Mouse (Mus musculus): ENCODE results near the gene Srcap. TPM values are rescaled to one million over a fixed set of nuclear protein-coding genes. Genes with fewer than 3 reads are reported as not detected.
"Not testable (repeated sequence)": the region's sequence is repeated elsewhere in the genome, so short reads cannot be mapped to it uniquely, and the experiment has no call there.

The Srcap gene
- polyA plus RNA-seq, 1 experiment from 2014 or later: 27.7 TPM

DNA sequence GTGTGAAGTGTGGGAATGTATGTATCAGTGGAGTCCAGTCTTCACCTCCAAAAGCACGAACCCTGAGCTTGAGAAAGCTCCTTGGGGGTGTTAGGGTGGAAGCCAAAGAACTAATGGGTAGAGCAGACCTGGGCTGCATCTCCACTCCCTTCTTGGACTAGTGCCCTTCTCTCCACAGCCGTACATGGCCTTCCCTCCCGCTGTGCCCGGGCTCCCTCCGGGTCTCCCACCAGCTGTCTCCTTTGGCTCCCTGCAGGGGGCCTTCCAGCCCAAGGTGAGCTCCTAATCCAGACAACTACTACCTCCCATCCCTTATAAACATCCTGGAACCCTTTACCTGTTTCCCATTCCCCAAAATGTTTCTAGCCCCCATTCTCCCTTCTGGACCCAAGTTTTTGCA is 26.4 kb upstream of the Srcap start:
- 78% methylated on average over 5 of the region's 5 CpGs for WGBS
- ATAC-seq (replicated peaks; ENCODE audit: extremely low read depth, insufficient read depth, low FRiP score): no peak

DNA sequence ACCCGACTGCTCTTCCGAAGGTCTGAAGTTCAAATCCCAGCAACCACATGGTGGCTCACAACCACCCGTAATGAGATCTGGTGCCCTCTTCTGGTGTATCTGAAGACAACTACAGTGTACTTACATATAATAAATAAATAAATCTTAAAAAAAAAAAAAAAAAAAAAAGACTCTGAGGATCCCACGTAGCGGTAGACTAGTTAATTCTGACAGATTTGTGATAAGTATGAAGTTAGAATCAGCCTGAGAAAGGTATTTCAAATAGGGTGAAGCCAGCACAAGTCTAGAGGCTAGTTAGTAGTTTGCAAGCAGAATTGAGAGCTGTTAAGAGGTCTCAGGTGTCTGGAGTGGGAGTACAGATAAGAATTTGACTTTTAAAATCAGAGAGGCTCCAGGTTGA is 23.4 kb upstream of the Srcap start:
- not testable (repeated sequence) for H3K9me3 ChIP-seq (replicated peaks; ENCODE audit: control insufficient read depth, low read length); H3K27ac ChIP-seq (ENCODE audit: low read length); ATAC-seq (replicated peaks; ENCODE audit: extremely low read depth, insufficient read depth, low FRiP score); H3K4me3 ChIP-seq (ENCODE audit: low read length); H3K27me3 ChIP-seq (ENCODE audit: control insufficient read depth, insufficient read depth, low read length); H3K4me2 ChIP-seq (ENCODE audit: low read depth, low read length); H3K9ac ChIP-seq (ENCODE audit: low read length); H3K4me1 ChIP-seq (ENCODE audit: control insufficient read depth, insufficient read depth, low read length)
- WGBS: 86% methylated on average over 4 of the region's 5 CpGs
- H3K36me3 ChIP-seq (ENCODE audit: control insufficient read depth, insufficient read depth): peaks cover 68% of the 10 kb centered on the region

More for the DNA sequence above, 26.4 kb upstream of the Srcap start:
- Histone ChIP-seq H3K9ac (ENCODE audit: low read length) (no peak overlapping the region), H3K4me1 (ENCODE audit: control insufficient read depth, insufficient read depth, low read length) (peaks cover 5% of the 10 kb centered on the region), H3K9me3 (replicated peaks; ENCODE audit: control insufficient read depth, low read length) (no peaks in the 10 kb centered on the region), H3K27me3 (ENCODE audit: control insufficient read depth, insufficient read depth, low read length) (no peaks in the 10 kb centered on the region), H3K27ac (ENCODE audit: low read length) (no peak overlapping the region), H3K4me3 (ENCODE audit: low read length) (no peak overlapping the region), H3K4me2 (ENCODE audit: low read depth, low read length) (no peak overlapping the region), H3K36me3 (ENCODE audit: control insufficient read depth, insufficient read depth) (peaks cover 70% of the 10 kb centered on the region)

DNA sequence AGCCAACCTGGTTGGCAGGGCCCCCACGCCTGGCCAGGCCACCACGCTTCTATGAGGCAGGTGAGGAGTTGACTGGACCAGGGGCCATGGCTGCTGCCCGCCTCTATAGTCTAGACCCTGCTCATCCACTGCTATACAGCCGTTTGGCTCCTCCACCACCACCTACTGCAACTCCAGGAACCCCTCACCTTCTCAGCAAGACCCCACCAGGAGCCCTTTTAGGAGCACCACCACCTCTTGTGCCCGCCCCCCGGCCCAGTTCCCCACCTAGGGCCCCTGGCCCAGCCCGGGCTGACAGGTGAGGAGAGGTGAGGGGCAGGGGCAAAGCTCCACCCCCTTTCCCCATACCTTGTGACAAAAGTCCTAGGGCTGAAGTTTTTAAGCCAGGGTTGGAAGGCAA is 21.8 kb upstream of the Srcap start:
- no peak overlapping the region for H3K4me2 ChIP-seq (ENCODE audit: low read depth, low read length)
- H3K27me3 ChIP-seq (ENCODE audit: control insufficient read depth, insufficient read depth, low read length): no peaks in the 10 kb centered on the region
- no peak for ATAC-seq (replicated peaks; ENCODE audit: extremely low read depth, insufficient read depth, low FRiP score)
- H3K9ac ChIP-seq (ENCODE audit: low read length): no peak overlapping the region
- H3K36me3 ChIP-seq (ENCODE audit: control insufficient read depth, insufficient read depth): peaks cover 58% of the 10 kb centered on the region
- H3K4me3 ChIP-seq (ENCODE audit: low read length): no peak overlapping the region
- no peak overlapping the region for H3K27ac ChIP-seq (ENCODE audit: low read length)
- WGBS: 93% methylated on average over 7 of the region's 7 CpGs
- H3K9me3 ChIP-seq (replicated peaks; ENCODE audit: control insufficient read depth, low read length): no peaks in the 10 kb centered on the region
- peaks cover 8% of the 10 kb centered on the region for H3K4me1 ChIP-seq (ENCODE audit: control insufficient read depth, insufficient read depth, low read length)

DNA sequence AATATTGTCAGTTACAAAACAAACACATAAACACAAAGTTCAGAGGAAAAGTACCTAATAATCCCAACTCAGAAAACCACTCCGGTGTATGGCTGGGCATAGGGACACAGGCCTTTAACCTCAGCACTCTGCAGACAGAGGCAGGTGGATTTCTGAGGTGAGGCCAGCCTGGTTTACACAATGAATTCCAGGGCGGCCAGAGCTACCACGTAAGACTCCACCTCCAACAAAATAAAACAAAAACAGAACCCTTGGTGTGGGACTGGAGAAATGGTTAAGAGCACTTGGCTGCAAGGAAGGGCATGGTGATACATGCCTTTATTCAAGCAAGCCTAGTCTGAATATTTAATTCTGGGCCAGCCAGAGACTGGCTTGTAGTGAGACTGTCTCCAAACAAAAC is 19.9 kb upstream of the Srcap start:
- no peaks in the 10 kb centered on the region for H3K27me3 ChIP-seq (ENCODE audit: control insufficient read depth, insufficient read depth, low read length)

DNA sequence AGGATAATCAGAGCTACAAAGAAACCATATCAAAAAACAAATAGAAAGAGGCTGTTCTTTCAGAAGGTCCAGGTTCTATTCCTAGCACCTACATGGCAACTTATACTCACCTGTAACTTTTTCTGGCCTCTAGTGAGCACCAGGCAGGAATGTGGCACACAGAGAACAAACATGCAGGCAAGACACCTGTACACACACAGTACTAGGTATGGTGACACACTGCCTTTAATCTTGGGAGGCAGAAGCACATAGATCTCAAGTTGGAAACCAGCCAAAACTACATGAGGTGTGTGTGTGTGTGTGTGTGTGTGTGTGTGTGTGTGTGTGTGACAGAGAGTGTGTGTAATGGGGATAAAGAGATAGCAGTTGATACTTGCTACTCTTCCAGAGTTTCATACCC is 17.1 kb upstream of the Srcap start:
- Histone ChIP-seq H3K27ac (ENCODE audit: low read length) (no peak overlapping the region), H3K4me1 (ENCODE audit: control insufficient read depth, insufficient read depth, low read length) (peaks cover 10% of the 10 kb centered on the region), H3K27me3 (ENCODE audit: control insufficient read depth, insufficient read depth, low read length) (no peaks in the 10 kb centered on the region), H3K9ac (ENCODE audit: low read length) (no peak overlapping the region), H3K36me3 (ENCODE audit: control insufficient read depth, insufficient read depth) (peaks cover 22% of the 10 kb centered on the region), H3K4me2 (ENCODE audit: low read depth, low read length) (no peak overlapping the region), H3K9me3 (replicated peaks; ENCODE audit: control insufficient read depth, low read length) (no peaks in the 10 kb centered on the region), H3K4me3 (ENCODE audit: low read length) (no peak overlapping the region)
- 0 out of 2 replicates have a peak, but pooled peaks have one; percentile 24 for ATAC-seq (replicated peaks; ENCODE audit: extremely low read depth, insufficient read depth, low FRiP score)

More for the DNA sequence above, 19.9 kb upstream of the Srcap start:
- H3K36me3 ChIP-seq (ENCODE audit: control insufficient read depth, insufficient read depth): peaks cover 44% of the 10 kb centered on the region
- no peaks in the 10 kb centered on the region for H3K9me3 ChIP-seq (replicated peaks; ENCODE audit: control insufficient read depth, low read length)
- no peak overlapping the region for H3K4me2 ChIP-seq (ENCODE audit: low read depth, low read length)
- H3K4me1 ChIP-seq (ENCODE audit: control insufficient read depth, insufficient read depth, low read length): peaks cover 9% of the 10 kb centered on the region
- ATAC-seq (replicated peaks; ENCODE audit: extremely low read depth, insufficient read depth, low FRiP score): no peak
- WGBS: 93% methylated on average over 3 of the region's 3 CpGs
- H3K4me3 ChIP-seq (ENCODE audit: low read length): no peak overlapping the region
- no peak overlapping the region for H3K9ac ChIP-seq (ENCODE audit: low read length)
- no peak overlapping the region for H3K27ac ChIP-seq (ENCODE audit: low read length)

DNA sequence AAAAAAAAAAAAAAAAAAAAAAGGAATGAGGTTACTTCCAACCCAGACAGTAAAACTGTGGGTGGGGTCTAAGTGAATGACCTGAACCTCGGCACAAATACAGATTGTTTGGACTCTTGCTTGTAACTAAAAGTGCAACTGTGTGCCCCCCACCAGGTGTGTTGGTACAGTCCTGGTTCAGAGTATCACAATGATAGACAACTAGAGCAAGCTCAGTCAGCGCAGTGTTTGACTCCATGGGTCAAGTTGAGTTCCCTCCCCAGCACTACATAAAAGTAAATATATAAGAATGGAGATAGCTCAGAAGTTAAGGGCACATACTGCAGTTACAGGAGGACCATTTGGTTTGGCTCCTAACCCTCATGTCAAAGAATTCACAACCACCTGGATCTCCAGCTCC is 14.4 kb upstream of the Srcap start:
- peaks cover 10% of the 10 kb centered on the region for H3K4me1 ChIP-seq (ENCODE audit: control insufficient read depth, insufficient read depth, low read length)
- H3K4me2 ChIP-seq (ENCODE audit: low read depth, low read length): no peak overlapping the region
- H3K9ac ChIP-seq (ENCODE audit: low read length): no peak overlapping the region
- no peaks in the 10 kb centered on the region for H3K27me3 ChIP-seq (ENCODE audit: control insufficient read depth, insufficient read depth, low read length)
- ATAC-seq (replicated peaks; ENCODE audit: extremely low read depth, insufficient read depth, low FRiP score): no peak
- H3K4me3 ChIP-seq (ENCODE audit: low read length): no peak overlapping the region
- no peak overlapping the region for H3K27ac ChIP-seq (ENCODE audit: low read length)
- H3K9me3 ChIP-seq (replicated peaks; ENCODE audit: control insufficient read depth, low read length): no peaks in the 10 kb centered on the region
- 88% methylated on average over 2 of the region's 2 CpGs for WGBS
- H3K36me3 ChIP-seq (ENCODE audit: control insufficient read depth, insufficient read depth): no peaks in the 10 kb centered on the region

DNA sequence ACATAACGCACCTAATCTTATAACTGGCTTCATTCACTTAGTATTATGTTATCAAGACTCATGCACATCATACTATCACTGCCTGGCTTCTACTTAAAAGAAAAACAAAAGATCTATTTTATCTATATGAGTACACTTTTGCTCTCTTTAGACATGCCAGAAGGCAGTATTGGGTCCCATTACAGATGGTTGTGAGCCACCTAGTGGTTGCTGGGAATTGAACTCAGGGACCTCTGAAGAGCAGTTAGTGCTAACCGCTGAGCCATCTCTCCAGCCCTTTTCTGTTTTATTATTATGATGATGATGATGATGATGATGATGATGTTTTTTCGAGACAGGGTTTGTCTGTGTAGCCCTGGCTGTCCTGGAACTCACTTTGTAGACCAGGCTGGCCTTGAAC is 13.4 kb upstream of the Srcap start:
- 41% methylated on average over 3 of the region's 3 CpGs for WGBS
- H3K9ac ChIP-seq (ENCODE audit: low read length): no peak overlapping the region
- no peak overlapping the region for H3K27ac ChIP-seq (ENCODE audit: low read length)
- no peaks in the 10 kb centered on the region for H3K36me3 ChIP-seq (ENCODE audit: control insufficient read depth, insufficient read depth)
- H3K4me2 ChIP-seq (ENCODE audit: low read depth, low read length): no peak overlapping the region
- H3K9me3 ChIP-seq (replicated peaks; ENCODE audit: control insufficient read depth, low read length): no peaks in the 10 kb centered on the region
- H3K4me1 ChIP-seq (ENCODE audit: control insufficient read depth, insufficient read depth, low read length): peaks cover 10% of the 10 kb centered on the region
- no peaks in the 10 kb centered on the region for H3K27me3 ChIP-seq (ENCODE audit: control insufficient read depth, insufficient read depth, low read length)
- H3K4me3 ChIP-seq (ENCODE audit: low read length): no peak overlapping the region
- no peak for ATAC-seq (replicated peaks; ENCODE audit: extremely low read depth, insufficient read depth, low FRiP score)

DNA sequence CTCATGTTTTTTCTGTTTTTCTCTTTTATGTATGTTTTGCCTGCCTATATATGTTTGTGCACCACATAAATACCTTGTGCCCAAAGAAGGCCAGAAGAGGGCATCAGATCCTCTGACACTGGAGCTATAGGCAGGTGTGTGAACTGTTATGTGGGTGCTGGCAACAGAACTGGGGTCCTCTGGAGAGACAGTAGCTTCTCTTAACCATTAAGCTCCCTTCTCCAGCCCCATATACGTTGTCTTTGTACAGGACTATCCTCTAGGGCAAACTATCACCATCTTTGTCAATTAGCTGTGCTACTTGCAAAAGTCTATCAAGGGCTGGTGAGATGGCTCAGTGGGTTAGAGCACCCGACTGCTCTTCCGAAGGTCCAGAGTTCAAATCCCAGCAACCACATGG is 3.5 kb upstream of the Srcap start:
- H3K4me1 ChIP-seq (ENCODE audit: control insufficient read depth, insufficient read depth, low read length): peaks cover 8% of the 10 kb centered on the region
- 91% methylated on average over 3 of the region's 3 CpGs for WGBS
- H3K36me3 ChIP-seq (ENCODE audit: control insufficient read depth, insufficient read depth): no peaks in the 10 kb centered on the region
- no peak overlapping the region for H3K4me3 ChIP-seq (ENCODE audit: low read length)
- H3K27me3 ChIP-seq (ENCODE audit: control insufficient read depth, insufficient read depth, low read length): no peaks in the 10 kb centered on the region
- no peak for ATAC-seq (replicated peaks; ENCODE audit: extremely low read depth, insufficient read depth, low FRiP score)
- H3K4me2 ChIP-seq (ENCODE audit: low read depth, low read length): no peak overlapping the region
- no peak overlapping the region for H3K27ac ChIP-seq (ENCODE audit: low read length)
- H3K9me3 ChIP-seq (replicated peaks; ENCODE audit: control insufficient read depth, low read length): no peaks in the 10 kb centered on the region
- H3K9ac ChIP-seq (ENCODE audit: low read length): no peak overlapping the region

DNA sequence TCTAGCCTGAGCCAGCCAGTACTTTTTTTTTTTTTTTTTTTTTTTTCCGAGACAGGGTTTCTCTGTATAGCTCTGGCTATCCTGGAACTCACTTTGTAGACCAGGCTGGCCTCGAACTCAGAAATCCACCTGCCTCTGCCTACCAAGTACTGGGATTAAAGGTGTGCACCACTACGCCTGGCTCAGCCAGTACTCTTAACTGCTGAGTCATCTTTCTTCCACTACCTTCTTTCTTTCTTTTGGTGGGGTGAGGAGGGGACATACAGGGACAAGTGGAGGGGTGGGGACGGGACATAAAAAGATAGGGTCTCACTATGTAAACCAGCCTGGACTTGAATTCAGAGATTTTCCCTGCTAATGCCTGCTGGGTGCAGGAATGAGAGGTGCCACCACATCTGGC is 2.0 kb upstream of the Srcap start:
- not testable (repeated sequence) for H3K9ac ChIP-seq (ENCODE audit: low read length); H3K4me2 ChIP-seq (ENCODE audit: low read depth, low read length); H3K9me3 ChIP-seq (replicated peaks; ENCODE audit: control insufficient read depth, low read length); ATAC-seq (replicated peaks; ENCODE audit: extremely low read depth, insufficient read depth, low FRiP score); H3K36me3 ChIP-seq (ENCODE audit: control insufficient read depth, insufficient read depth); H3K27me3 ChIP-seq (ENCODE audit: control insufficient read depth, insufficient read depth, low read length); H3K4me3 ChIP-seq (ENCODE audit: low read length); H3K27ac ChIP-seq (ENCODE audit: low read length)
- WGBS: 90% methylated on average over 3 of the region's 4 CpGs
- H3K4me1 ChIP-seq (ENCODE audit: control insufficient read depth, insufficient read depth, low read length): peaks cover 17% of the 10 kb centered on the region

DNA sequence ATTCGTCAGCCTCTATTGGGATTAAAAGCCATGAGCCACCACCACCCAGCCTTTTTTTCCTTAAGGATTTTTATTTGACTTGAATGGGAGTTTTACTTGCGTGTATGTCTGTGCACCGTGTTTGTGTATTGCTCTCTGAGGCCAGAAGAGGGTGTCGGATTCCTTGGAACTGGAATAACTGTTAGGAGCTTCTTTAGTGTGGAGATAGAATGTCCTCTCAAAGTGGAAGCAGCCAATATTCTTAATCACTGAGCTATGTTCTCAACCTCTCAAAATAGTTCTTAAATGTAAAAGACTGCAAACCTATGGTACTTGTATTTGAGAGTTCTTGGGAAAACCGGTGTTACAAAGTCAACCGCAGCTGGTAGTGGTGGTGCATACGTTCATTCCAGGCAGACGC is 542 bp upstream of the Srcap start:
- H3K27me3 ChIP-seq (ENCODE audit: control insufficient read depth, insufficient read depth, low read length): no peaks in the 10 kb centered on the region
- H3K9ac ChIP-seq (ENCODE audit: low read length): peak overlapping the region; percentile 93
- no peaks in the 10 kb centered on the region for H3K9me3 ChIP-seq (replicated peaks; ENCODE audit: control insufficient read depth, low read length)

More for the DNA sequence above, 542 bp upstream of the Srcap start:
- 39% methylated on average over 8 of the region's 8 CpGs for WGBS
- ATAC-seq (replicated peaks; ENCODE audit: extremely low read depth, insufficient read depth, low FRiP score): no peak
- Histone ChIP-seq H3K36me3 (ENCODE audit: control insufficient read depth, insufficient read depth) (peaks cover 8% of the 10 kb centered on the region), H3K4me1 (ENCODE audit: control insufficient read depth, insufficient read depth, low read length) (peaks cover 17% of the 10 kb centered on the region), H3K4me3 (ENCODE audit: low read length) (peak overlapping the region; percentile 89), H3K27ac (ENCODE audit: low read length) (peak overlapping the region; percentile 99), H3K4me2 (ENCODE audit: low read depth, low read length) (peak overlapping the region; percentile 71)
